Mouse (Mus musculus): ENCODE results near the gene Strbp.

DNA sequence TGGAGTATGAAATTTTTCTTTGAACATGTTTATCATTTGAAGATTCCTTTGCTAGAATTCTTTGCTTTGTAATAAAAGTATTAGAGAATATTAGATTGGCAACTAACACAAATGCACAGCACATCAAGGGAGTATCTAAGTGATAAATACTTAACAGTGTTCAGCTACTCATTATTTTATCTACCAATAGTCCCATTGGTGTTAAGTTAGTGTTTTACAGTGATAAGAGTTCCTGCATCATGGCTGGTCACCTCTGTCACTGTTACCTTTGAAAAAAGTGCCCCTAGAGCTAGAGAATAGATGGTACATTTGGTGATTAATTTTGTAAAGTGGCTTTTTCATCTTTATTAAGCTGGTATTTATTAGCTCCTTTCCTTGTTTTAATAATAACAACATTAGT lies 217.3 kb downstream of the Strbp start:
- TF ChIP-seq CTCF (IDR thresholded peaks at IDR 0.05; ENCODE audit: extremely low read depth, insufficient read depth, insufficient read length, insufficient replicate concordance) = no peak
- no peak for TF ChIP-seq POLR2A (IDR thresholded peaks at IDR 0.05; ENCODE audit: low read depth, low read length)
